Mouse (Mus musculus) lung, embryonic 16.5 days (tissue): ENCODE results near the gene Strip1. TPM values are rescaled to one million over a fixed set of nuclear protein-coding genes. Genes with fewer than 3 reads are reported as not detected.
"Not testable (repeated sequence)": the region's sequence is repeated elsewhere in the genome, so short reads cannot be mapped to it uniquely, and the experiment has no call there.

Source experiments
- ATAC-seq: fragments of 200-750 bp; cut with Nextera tagmentation; 2 replicates; pipeline ENCODE4 v1.8.0; 2017; ENCODE audit warnings: low read depth, mild to moderate bottlenecking, moderate library complexity
- H3K27ac ChIP-seq: fragments of 300-500 bp; sonication (generic); 2 replicates; pipeline ENCODE4 v1.5.1; 2014; ENCODE audit warnings: mild to moderate bottlenecking, control low read depth, low read length
- H3K27me3 ChIP-seq: fragments of 300-500 bp; sonication (generic); 2 replicates; pipeline ENCODE4 v1.6.1; 2014; ENCODE audit warnings: low read depth, low read length, mixed read lengths; ENCODE audit not compliant: control insufficient read depth, insufficient read depth
- H3K36me3 ChIP-seq: fragments of 300-500 bp; sonication (generic); 2 replicates; pipeline ENCODE4 v1.6.1; 2014; ENCODE audit warnings: low read length; ENCODE audit not compliant: control insufficient read depth, insufficient read depth
- H3K4me1 ChIP-seq: fragments of 300-500 bp; sonication (generic); replicated peaks from 2 replicates; pipeline ENCODE4 v1.6.1; 2014; ENCODE audit warnings: low read length, mixed read lengths; ENCODE audit not compliant: control insufficient read depth, insufficient read depth
- H3K4me2 ChIP-seq: fragments of 300-500 bp; sonication (generic); 2 replicates; pipeline ENCODE4 v1.6.1; 2014; ENCODE audit warnings: low read depth, low read length, control low read depth
- H3K4me3 ChIP-seq: fragments of 300-500 bp; sonication (generic); 2 replicates; pipeline ENCODE4 v1.5.1; 2014; ENCODE audit warnings: mild to moderate bottlenecking, low read length, control low read depth
- H3K9ac ChIP-seq: fragments of 300-500 bp; sonication (generic); 2 replicates; pipeline ENCODE4 v1.6.1; 2014; ENCODE audit warnings: low read length, control low read depth
- H3K9me3 ChIP-seq: fragments of 300-500 bp; sonication (generic); 2 replicates; pipeline ENCODE4 v1.6.1; 2016; ENCODE audit warnings: low read length; ENCODE audit not compliant: control insufficient read depth
- WGBS: fragments of 180-500 bp; shearing (Covaris S2); extraction: QIAGEN DNeasy Blood & Tissue Kit; methylation state at CpG from one replicate; pipeline ENCODE4 v1.1.7; 2014; 5-methylcytosine and 5-hydroxymethylcytosine counted together
- polyA plus RNA-seq: library from polyadenylated mRNA; unstranded; fragments of >200 nt; fragmentation: Nextera tagmentation; extraction: Ambion mirVana; gene quantifications from 2 replicates; pipeline ENCODE4 v1.2.1, GENCODE M21; 2015

The Strip1 gene
- polyA plus RNA-seq, 1 experiment from 2014 or later: 39.9 TPM

- WGBS: 85% methylated on average over 2 of the region's 2 CpGs
- H3K4me1 ChIP-seq: no peaks in the 10 kb centered on the region
- H3K4me2 ChIP-seq: no peak overlapping the region
- H3K27ac ChIP-seq: no peak overlapping the region
- peaks cover 5% of the 10 kb centered on the region for H3K36me3 ChIP-seq
- no peaks in the 10 kb centered on the region for H3K27me3 ChIP-seq
- ATAC-seq: no peak
- H3K9me3 ChIP-seq: no peaks in the 10 kb centered on the region
- no peak overlapping the region for H3K9ac ChIP-seq
- no peak overlapping the region for H3K4me3 ChIP-seq
Observed at GRCm38 (mm10) chr3:107656151-107656550, 24.7 kb upstream of the Strip1 start.

GRCm38 (mm10) chr3:107655491-107655890 is 24.0 kb upstream of the Strip1 start:
- no peak overlapping the region for H3K4me2 ChIP-seq
- ATAC-seq: no peak
- H3K9me3 ChIP-seq: no peaks in the 10 kb centered on the region
- no peaks in the 10 kb centered on the region for H3K4me1 ChIP-seq
- H3K27ac ChIP-seq: no peak overlapping the region
- WGBS: 59% methylated on average over 3 of the region's 3 CpGs
- no peak overlapping the region for H3K9ac ChIP-seq
- no peaks in the 10 kb centered on the region for H3K27me3 ChIP-seq
- no peaks in the 10 kb centered on the region; the same call in none of the 2 replicates for H3K36me3 ChIP-seq
- no peak overlapping the region for H3K4me3 ChIP-seq

- 71% methylated on average over 3 of the region's 3 CpGs for WGBS
- no peak overlapping the region for H3K4me2 ChIP-seq
- ATAC-seq: no peak
- H3K9me3 ChIP-seq: no peaks in the 10 kb centered on the region
- H3K4me3 ChIP-seq: no peak overlapping the region
- no peaks in the 10 kb centered on the region for H3K27me3 ChIP-seq
- no peaks in the 10 kb centered on the region; the same call in 1 of the 2 replicates for H3K36me3 ChIP-seq
- H3K27ac ChIP-seq: no peak overlapping the region
- H3K9ac ChIP-seq: no peak overlapping the region
- H3K4me1 ChIP-seq: no peaks in the 10 kb centered on the region
Observed at GRCm38 (mm10) chr3:107654861-107655260, 23.4 kb upstream of the Strip1 start.

GRCm38 (mm10) chr3:107652968-107653367 is 21.5 kb upstream of the Strip1 start:
- H3K9me3 ChIP-seq: no peaks in the 10 kb centered on the region
- no peak overlapping the region for H3K4me2 ChIP-seq
- WGBS: 81% methylated on average over 3 of the region's 3 CpGs
- H3K4me1 ChIP-seq: no peaks in the 10 kb centered on the region
- H3K27me3 ChIP-seq: no peaks in the 10 kb centered on the region
- no peak overlapping the region for H3K4me3 ChIP-seq
- H3K27ac ChIP-seq: no peak overlapping the region
- no peaks in the 10 kb centered on the region for H3K36me3 ChIP-seq
- no peak overlapping the region for H3K9ac ChIP-seq
- ATAC-seq: no peak

- not testable (repeated sequence) for H3K27ac ChIP-seq, H3K4me3 ChIP-seq, H3K4me2 ChIP-seq, H3K27me3 ChIP-seq, ATAC-seq, H3K9ac ChIP-seq, H3K9me3 ChIP-seq, H3K36me3 ChIP-seq, H3K4me1 ChIP-seq
- WGBS: 52% methylated on average over 5 of the region's 5 CpGs
Observed at GRCm38 (mm10) chr3:107650276-107650675, 18.8 kb upstream of the Strip1 start.

- no peaks in the 10 kb centered on the region for H3K36me3 ChIP-seq
- H3K9ac ChIP-seq: no peak overlapping the region
- ATAC-seq: no peak
- H3K27me3 ChIP-seq: no peaks in the 10 kb centered on the region
- no peaks in the 10 kb centered on the region for H3K4me1 ChIP-seq
- WGBS: 66% methylated on average over 3 of the region's 3 CpGs
- no peak overlapping the region for H3K4me2 ChIP-seq
- H3K27ac ChIP-seq: no peak overlapping the region
- no peak overlapping the region for H3K4me3 ChIP-seq
- no peaks in the 10 kb centered on the region for H3K9me3 ChIP-seq
Observed at GRCm38 (mm10) chr3:107646947-107647346, 15.5 kb upstream of the Strip1 start.

- WGBS: 53% methylated on average over 5 of the region's 5 CpGs
Observed at GRCm38 (mm10) chr3:107637606-107638172, 6.2 kb upstream of the Strip1 start.

GRCm38 (mm10) chr3:107636236-107636635 is 4.7 kb upstream of the Strip1 start:
- Histone ChIP-seq H3K27ac (no peak overlapping the region), H3K4me2 (no peak overlapping the region), H3K9ac (no peak overlapping the region), H3K9me3 (no peaks in the 10 kb centered on the region), H3K4me1 (no peaks in the 10 kb centered on the region), H3K4me3 (no peak overlapping the region), H3K27me3 (no peaks in the 10 kb centered on the region), H3K36me3 (no peaks in the 10 kb centered on the region)
- no peak for ATAC-seq
- WGBS: 57% methylated on average over 3 of the region's 3 CpGs

More at GRCm38 (mm10) chr3:107637606-107638172, 6.2 kb upstream of the Strip1 start:
- H3K4me3 ChIP-seq: no peak overlapping the region
- H3K9me3 ChIP-seq: no peaks in the 10 kb centered on the region
- H3K4me1 ChIP-seq: no peaks in the 10 kb centered on the region
- no peak overlapping the region for H3K9ac ChIP-seq
- ATAC-seq: no peak
- H3K27me3 ChIP-seq: no peaks in the 10 kb centered on the region
- H3K4me2 ChIP-seq: no peak overlapping the region
- no peaks in the 10 kb centered on the region for H3K36me3 ChIP-seq
- H3K27ac ChIP-seq: no peak overlapping the region

- Histone ChIP-seq H3K27ac (no peak overlapping the region), H3K27me3 (no peaks in the 10 kb centered on the region), H3K9ac (no peak overlapping the region), H3K4me2 (no peak overlapping the region), H3K4me1 (no peaks in the 10 kb centered on the region), H3K4me3 (no peak overlapping the region), H3K9me3 (no peaks in the 10 kb centered on the region), H3K36me3 (no peaks in the 10 kb centered on the region)
- no peak for ATAC-seq
- WGBS: 38% methylated on average over 8 of the region's 8 CpGs
Observed at GRCm38 (mm10) chr3:107635836-107636235, 4.3 kb upstream of the Strip1 start.

- Histone ChIP-seq H3K4me1 (peaks cover 3% of the 10 kb centered on the region), H3K4me3 (no peak overlapping the region), H3K27ac (no peak overlapping the region), H3K9ac (no peak overlapping the region), H3K9me3 (no peaks in the 10 kb centered on the region), H3K36me3 (no peaks in the 10 kb centered on the region), H3K27me3 (no peaks in the 10 kb centered on the region), H3K4me2 (no peak overlapping the region)
- WGBS: 85% methylated on average over 9 of the region's 9 CpGs
- ATAC-seq: no peak
Observed at GRCm38 (mm10) chr3:107633906-107634305, 2.4 kb upstream of the Strip1 start.
